Mouse (Mus musculus) Muller cell, postnatal 12 days (primary cell): ENCODE measurements at regions not wholly inside any gene's neighbourhood (a gene's known extent, or its start where the extent isn't known, plus 50 kb on each side); places are given as distances from the start of the nearest gene placed in this dataset.
"Not testable (repeated sequence)": the region's sequence is repeated elsewhere in the genome, so short reads cannot be mapped to it uniquely, and the experiment has no call there.

ENCODE experiments used
- DNase-seq: peaks from one replicate; pipeline ENCODE4 v3.0.0-alpha.2; 2015; ENCODE audit errors: inconsistent ontology term

DNA sequence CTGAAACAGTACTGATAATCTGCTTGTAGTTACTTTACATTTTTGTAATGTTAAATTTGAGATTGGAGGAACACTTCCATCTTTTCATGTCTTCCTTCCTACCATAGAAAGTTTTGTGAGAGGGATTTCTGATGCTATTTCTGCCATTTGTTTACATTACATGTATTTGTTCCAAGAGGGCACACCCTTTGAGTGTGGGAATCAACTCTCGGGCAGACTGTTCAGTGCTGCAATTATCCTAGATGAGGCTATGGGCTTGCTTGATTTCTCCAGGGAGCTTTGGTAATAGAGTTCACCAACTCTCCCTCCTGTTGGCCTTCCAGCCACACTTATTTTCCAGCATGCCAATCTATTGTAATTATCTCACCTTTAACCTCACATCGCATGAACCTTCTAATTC lies 52.4 kb downstream of the Gm13691 start:
- DNase-seq = no peak

DNA sequence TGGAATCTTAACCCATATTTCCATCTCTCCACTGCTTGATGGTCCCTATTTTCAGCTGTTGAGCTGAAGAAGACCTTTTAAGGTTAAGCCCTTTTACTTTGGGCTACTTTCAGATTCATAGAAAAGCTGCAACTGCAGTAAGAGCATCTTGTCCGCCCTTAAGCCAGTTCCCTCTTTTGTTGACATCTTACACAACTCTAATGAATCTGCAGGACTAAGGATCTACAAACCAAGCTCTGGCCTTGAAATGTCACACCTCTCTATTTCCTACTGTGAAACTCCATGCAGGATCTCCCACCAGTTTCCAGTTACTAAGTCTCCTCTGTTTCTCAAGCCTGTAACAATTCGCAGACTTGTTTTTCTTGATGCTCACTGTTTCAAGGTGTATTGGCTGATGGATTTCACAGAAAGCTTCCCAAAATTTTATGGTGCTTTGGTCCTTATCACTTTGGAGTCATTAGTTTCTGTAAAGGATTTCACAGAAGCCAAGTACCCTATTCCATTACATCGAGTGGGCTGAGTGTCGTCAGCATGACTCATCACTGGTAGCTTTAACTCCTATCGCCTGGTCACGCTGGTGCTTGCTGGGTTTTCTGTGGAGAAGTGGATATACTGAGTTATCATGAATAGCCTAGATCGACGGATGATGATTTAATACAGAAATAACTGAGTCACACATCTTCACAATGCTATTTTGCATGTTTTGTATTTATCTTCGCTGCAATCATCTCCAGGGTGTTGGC lies 58.2 kb downstream of the Gm13691 start:
- DNase-seq = no peak

DNA sequence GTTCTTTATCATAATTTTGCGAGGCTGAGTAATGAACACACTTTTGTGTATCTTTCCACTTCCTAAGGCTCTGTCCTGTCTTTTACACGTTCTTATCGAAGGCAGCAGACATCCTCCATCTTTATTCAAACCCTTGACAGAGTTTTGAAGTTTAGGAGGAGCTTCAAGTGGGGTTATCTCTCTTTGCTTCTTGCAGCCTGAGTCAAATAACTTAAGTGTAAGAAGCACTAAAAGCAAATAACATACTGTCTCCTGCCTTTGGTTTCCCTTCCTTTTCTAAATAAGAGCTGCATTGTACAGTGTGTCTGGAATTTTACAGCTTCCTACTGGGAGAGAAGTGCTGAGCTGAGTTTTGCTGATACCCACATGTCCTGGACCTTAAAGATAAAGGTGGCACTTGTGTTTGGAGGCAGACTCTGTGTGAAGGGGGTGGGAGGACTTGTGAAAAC lies 61.6 kb downstream of the Gm13691 start:
- no peak for DNase-seq

DNA sequence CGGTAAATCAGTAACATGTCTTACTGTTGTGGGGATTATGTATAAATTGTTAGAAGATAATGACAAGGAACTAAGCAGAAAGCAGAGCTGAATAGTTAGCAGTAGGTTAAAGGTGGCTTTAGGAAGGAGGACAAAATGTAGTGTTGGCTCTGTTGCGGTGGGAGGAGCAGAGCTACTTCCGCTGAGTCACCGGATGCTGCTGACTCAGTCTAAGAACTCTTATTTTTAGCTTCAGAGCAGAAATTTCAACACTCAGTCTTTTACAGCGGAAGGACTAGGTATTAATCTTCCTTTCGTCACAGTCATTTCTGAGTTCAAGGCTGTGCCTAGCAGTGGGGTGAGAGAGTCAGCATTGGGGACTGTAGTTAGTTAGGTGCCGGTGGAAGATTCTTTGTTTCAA lies 68.9 kb downstream of the Gm13691 start:
- DNase-seq = no peak

DNA sequence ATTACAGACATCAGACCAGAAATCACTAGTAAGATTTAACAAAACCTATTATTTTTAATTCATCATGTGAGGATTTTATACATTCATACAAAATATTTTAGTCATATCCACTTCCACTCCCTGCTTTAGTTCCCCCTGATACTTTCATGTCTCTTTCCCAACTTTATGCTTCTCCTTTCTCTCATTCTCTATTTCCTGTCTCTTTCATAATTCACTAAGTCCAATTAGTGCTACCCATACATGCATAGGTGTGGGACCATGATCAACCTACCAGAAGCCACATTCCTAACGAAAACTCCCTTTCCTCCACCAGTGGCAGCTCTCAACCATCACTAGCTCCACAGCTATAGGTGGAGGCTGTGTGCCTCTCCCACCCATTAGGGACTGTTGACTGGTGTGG lies 70.9 kb downstream of the Gm13691 start:
- no peak for DNase-seq

DNA sequence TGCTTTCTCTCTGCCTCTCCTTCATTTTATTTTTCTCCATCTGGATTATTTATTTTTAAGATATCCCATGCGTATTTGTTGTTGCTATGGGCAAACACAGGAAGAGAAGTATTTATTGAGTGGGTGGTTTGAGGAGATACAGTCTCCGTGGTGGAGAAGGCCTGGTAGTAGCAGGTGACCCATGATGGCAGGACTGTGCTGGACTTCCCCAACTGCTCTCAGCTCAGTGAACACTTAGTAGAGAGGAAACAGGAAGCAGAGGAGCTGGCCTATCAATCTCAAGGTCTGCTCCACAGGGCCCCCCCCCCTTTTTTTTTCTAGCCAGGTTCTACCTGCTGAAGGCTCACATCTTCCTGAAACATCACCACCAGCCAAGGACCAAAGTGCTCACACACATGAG lies 74.0 kb downstream of the Gm13691 start:
- DNase-seq = no peak

DNA sequence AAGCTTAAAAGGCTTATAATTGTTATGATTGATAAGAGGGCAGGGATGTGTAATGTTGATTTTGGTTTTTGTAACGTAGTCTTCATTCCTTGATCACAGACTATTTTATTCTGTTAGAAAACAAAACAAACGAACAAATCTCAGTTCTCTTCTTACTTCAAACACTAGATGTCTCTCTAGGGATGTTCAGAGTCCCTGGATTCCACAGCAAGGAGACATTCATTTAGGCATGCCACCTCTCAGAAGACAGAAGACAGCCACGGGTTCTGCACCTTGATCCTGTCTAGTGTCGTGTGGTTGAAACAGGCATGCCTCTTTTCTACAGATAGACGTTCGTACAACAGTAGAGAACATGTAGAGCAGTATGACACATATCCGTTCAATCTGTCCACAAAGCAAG lies 74.7 kb downstream of the Gm13691 start:
- DNase-seq = no peak

DNA sequence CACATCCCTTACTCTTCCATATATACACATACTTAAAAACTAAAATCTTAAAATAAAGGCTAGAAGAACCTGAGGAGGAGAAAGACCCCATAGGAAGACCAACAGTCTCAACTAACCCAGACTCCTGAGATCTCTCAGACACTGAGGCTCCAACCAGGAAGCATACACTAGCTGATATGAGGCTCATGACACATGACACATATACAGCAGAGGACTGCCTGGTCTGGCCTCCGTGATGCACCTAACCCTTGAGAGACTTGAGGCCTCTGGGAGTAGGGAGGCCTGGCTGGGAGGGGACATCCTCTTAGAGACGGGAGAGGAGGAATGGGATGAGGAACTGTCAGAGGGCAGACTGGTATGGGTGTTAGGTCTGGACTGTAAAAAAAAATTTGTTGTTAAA lies 75.4 kb downstream of the Gm13691 start:
- DNase-seq = no peak

DNA sequence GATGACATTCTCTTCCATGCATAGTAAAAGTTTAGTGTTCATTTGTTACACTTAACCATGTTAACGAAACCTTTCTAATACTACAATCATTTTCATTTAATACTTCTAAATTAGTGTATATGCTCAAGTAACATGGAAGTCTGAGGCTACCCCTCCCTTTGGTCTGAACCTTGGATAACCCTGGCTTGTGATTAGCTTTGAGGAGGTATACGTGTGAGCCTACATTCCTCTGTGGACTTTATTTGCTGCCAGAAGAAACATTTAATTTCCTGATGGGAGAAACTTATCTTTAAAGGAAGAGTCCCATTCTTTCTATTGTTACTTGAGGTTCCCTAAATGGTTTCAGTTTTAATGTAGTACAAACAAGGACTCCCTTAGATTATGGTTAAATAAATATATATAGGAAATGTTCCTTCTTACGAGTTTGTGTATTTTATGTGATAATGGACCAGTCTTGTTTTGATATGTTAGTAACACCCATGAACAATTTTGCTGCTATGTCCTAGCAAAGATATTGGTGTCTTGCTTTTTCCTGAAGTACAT lies 75.9 kb downstream of the Gm13691 start:
- DNase-seq = no peak

DNA sequence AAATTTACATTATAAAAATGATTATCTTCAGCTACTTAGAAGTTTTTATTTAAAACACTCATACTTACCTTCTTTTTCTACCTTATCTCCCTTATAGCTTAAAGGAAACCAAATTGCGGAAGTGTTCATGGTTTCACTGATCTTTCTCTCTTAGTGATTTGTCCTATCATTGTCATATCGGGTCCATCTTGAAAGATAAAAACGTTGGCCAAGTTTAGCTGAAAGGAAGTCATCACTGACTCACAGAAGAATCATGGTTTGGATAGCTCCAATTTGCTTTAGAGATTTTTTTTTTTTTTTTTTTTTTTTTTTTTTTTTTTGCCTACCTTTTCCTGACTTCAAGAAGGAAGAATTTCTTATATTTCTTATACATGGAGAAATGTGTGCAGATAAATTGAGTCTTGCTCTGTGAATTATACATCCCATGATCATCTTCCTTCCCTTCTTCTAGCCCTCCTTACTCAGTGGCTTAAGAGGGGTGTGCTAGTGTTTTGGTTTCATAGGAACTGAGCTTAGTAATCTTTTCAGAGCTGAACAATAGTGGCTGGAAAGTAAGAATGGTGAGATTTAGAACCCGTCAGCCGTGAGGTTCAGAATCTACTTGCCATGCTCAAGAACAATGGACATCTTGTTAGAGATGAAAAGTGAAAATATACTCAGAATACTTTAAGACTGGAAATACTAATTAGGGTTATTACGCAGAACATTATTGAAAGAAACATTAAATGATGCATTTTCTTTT lies 76.6 kb downstream of the Gm13691 start:
- peak; percentile 5 for DNase-seq

DNA sequence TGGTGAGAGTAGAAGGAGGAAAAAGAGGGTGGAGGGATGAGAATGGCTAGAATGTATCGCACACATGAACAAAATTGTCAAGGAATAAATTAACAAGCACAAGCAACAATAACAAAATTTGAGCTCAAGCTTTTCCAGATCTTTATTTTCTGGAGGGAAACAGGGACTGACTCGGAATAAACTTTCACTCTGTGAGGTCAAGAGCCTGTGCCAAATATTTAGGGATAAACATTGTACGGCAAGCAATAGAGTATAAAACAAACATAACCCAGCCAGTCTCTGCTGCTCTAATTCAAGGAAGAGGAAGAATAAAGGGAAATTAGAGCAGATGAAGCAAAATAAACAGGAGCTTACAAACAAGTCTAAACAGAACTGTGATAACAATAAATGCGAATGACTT lies 78.3 kb downstream of the Gm13691 start:
- no peak for DNase-seq

DNA sequence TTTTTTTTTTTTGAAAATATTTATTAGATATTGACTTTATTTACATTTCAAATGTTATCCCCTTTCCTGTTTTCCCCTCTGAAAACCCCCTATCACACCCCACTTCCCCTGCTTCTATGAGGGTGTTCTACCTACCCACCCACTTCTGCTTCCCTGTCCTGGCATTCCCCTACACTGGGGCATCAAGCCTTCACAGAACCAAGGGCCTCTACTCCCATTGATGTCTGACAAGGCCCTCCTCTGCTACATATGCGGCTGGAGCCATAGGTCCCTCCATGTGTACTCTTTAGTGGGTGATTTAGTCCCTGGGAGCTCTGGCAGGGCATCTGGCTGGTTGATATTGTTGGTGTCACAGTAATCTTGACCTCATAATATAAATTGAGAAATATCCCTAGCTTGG lies 79.1 kb downstream of the Gm13691 start:
- DNase-seq = not testable (repeated sequence)

DNA sequence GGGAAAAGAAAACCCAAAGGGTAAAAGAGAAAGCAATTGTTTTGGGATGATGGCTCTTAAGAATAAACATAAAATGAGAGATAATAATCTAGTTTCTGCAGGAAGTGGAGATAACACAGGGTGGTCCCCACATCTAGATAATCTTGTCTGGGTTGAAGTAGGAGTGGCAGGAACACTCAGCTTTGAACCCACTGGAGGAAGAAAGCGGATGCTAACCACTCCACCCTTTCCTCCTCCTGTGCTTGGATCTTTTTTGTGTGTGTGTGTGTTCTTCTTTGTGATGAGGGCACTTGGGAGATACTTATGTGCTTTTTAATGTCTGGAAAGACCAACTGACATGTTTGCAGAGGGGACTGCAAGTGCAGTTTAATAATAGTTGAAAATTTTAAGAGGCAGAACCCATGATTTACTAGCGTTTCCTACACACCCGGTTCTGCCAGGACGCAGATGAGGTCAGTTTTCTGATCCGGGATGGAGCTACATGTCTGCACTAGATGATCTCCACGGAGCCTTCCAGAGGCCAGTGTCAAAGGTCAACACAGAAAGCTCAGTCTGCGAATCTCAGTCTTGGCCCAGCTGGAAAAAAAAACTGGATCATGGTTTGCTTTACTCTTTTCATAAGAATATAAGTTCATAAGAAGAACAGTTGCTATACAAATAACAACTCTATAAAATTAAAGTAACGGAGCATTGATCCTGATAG lies 82.7 kb downstream of the Gm13691 start:
- DNase-seq = no peak

DNA sequence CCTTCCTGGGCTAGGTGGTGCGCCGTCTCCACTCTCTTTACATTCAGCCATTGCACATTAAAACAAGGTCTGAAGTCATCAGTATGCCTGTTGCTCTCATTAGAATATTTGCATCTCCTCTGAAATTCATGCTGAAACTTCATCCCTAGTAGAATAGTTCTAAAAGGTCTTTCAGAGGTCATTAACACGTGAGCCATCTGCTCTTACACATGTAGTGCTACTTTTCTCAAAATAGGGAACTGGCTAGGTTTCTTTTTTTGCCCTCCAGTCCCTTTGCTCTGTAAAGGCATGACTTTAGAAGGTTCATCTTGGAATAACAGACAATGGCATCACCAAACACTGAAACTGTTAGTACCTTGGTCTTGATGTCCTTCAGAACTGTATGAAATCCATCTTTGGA lies 85.6 kb downstream of the Gm13691 start:
- DNase-seq = no peak

DNA sequence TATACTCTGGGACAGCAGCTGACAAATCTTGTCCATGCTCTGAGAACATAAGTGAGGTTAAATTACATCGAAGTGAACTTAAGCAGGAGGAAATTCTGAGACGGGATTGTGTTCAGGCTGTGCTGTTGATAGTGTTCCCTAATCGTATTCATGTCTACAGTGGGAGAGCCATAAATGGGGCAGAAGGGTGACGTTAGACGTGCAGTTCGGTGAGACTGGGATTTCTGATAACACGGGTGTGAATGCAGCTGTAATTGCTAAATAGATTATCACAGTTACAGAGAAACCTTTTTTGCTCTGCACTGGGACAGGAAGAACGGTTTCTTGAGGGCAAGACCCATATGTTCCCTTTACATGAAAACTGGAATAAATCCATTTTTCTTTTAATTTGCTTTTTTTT lies 88.9 kb downstream of the Gm13691 start:
- no peak for DNase-seq

DNA sequence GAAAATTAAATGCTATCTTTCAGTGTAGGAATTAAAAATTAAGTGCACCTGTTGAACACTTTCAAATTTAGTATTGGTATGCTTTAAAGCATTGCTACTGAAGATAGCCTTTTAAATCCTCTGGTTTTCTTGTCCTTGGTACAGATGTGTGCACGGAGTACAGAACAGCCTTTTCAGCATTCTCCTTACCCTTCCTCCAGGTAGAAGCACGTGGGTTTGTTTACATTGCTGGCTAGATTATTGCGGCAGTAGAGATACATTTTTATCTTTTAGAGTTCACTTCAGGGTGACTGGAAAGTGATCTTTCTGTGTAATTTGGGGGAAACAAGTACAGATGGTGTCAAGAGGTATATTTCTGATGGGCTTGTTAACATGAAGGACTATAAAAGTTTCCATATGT lies 89.9 kb downstream of the Gm13691 start:
- DNase-seq = no peak

DNA sequence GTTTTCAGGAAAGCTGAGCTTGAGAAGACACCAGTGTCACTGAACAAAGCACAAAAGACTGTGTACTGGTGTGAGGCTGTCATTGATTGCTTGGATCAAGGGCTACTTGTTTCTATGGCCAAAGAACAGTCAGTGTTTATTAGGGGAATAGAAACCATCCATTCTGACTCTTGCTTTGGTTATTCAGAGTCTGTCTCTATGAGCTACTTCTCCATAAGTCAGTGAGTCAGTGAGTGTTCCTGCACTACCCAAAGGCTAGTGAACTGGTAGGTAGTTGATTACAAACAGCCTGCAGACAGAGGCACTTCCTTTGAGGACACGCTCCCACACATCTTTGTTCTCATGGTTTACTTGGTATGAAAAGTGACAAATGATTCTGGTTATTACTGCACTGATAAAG lies 104.4 kb downstream of the Gm13691 start:
- DNase-seq = no peak

DNA sequence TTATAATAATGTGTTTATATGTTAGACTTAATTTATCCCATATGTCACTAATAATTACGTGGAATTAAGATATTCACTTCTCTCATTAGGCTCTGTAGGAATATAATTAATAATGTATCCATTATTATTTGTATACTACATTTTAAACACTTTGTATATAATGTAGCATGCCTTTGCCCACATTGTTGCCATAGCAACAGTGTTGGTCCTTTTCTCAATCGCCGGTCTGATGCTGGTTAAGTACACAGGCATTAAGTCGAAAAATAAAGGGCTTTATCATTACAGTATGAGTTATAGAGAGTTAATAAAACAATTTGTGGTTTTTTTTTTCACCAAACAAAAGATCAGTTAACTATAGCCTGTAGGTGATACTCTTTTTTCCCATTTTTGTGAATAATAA lies 108.4 kb downstream of the Gm13691 start:
- no peak for DNase-seq

DNA sequence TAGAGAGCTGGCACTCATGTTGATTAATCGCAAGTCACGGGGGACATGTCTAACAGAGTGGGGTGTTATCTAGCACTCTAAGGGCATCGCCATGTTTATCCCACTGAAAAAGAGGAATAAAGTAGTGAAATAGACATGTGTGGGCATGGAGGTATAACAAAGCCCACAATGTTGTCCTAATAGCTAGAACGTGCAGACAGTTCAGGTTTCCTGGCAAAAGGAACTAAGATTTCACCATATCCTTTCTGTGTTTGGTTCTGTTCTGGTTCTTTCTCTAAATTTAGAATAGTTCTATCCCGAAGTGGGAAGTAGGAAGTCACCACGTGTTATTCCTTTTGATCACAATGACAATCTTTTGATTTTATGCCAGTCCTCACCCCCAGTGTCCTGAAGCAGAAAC lies 123.2 kb downstream of the Gm13691 start:
- no peak for DNase-seq

DNA sequence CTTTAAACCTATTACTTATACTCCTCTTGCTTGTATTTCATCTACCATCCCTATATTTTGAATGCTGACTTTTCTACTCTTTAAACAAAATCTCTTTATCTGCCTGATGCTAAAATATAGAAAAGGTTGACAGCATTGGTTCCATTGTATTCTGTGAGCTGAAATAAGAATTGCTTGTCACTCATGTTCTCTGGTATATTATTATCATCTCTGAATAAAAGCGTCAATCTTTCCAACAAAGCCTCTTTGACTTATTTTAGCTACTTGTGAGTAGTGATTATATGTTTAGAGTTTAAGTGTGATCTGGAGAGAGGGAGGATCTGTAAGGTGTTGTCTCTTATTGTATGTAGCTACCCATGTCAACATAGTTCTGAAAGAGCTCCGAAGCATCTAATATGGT lies 129.5 kb downstream of the Gm13691 start:
- no peak for DNase-seq

DNA sequence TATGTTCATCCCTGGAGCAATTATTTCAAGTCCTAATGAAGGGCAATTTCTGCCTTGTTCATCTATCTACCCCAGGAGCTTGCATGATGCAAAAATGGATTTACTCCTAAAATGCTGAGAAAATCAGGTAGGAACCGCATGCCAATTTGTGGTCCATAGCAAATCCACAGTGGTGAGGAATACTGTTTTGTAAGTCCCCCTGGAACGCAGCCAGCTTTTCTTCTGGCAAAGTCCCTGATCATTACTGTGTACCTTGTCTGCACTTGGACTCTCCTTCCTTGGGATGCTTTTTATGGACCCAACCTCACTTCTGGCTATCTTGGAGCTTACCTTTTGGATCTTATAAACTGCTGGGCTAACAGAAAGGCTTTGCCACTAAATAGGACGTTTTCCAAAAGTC lies 137.2 kb downstream of the Gm13691 start:
- DNase-seq = no peak

DNA sequence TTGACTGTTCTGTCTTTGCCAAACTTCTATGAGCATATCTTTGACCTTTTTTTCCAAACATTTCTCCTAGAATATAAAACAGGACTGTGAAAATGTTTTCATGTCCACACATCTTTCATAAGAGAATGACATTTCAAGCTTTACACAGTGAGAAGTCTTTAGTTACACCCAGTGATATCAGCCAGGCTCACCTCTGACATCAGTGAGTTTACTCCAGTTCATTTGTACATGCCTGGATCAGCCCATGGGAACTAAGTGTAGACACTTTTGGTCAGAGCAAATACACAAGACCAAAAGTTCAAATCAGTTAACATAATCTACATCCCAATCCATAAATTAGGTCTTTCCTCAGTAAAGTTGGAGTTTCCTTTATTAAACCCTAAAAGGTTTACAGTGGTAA lies 171.4 kb downstream of the Gm13691 start:
- DNase-seq = no peak

DNA sequence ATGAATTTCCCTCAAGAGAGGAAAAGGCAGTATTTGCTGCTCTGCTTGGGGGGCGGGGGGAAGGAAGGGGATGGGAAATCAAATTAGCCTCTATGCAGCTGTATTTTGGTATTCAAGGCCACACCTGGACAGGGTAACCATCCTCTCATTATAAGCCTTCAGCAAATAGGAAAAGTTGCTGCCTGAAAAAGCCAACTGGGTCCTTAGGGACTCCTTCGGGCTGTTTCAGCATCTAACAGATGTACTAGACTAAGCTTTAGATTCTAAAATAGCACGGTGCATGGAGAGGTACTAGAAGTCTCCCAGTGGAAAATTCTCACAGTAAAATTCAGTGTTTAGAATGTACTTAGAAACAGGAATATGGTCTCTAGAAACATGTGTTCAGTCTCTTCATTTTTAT lies 183.1 kb downstream of the Gm13691 start:
- no peak for DNase-seq
